Mouse (Mus musculus) kidney, postnatal 4 days (tissue): ENCODE measurements around the gene Mien1.

Source experiments
- DNase-seq, 2 experiments: peaks; one replicate each; pipeline ENCODE4 v3.0.0; 2021; ENCODE audit warnings: mixed read lengths in 2 of 2

Gene Mien1

GRCm38 (mm10) chr11:98418939-98419547, 19.7 kb downstream of the Mien1 start:
- peak; percentile 51 to 62 for DNase-seq

- DNase-seq, result no peak
These were observed 20.5 kb downstream of the Mien1 start for GRCm38 (mm10) chr11:98418273-98418672.

GRCm38 (mm10) chr11:98417074-98417473, 21.7 kb downstream of the Mien1 start:
- no peak for DNase-seq

- DNase-seq, result no peak
These were observed 24.6 kb downstream of the Mien1 start for GRCm38 (mm10) chr11:98414162-98414561.

GRCm38 (mm10) chr11:98413731-98414130, 25.1 kb downstream of the Mien1 start:
- DNase-seq, result peak; percentile 35 to 36

- DNase-seq, result peak; percentile 70 to 79
These were observed 25.9 kb downstream of the Mien1 start for GRCm38 (mm10) chr11:98412797-98413301.

- DNase-seq, result peak; percentile 91 to 95
These were observed 26.5 kb downstream of the Mien1 start, which contains the start of gene Erbb2 for GRCm38 (mm10) chr11:98412273-98412796. Gene Erbb2 (plus strand): TSS chr11:98412470.

GRCm38 (mm10) chr11:98409341-98409822, 29.4 kb downstream of the Mien1 start:
- peak; percentile 78 to 85 for DNase-seq

GRCm38 (mm10) chr11:98408872-98409271, 29.9 kb downstream of the Mien1 start:
- peak; percentile 75 to 86 for DNase-seq

- DNase-seq, result no peak
These were observed 32.2 kb downstream of the Mien1 start for GRCm38 (mm10) chr11:98406621-98407020.

GRCm38 (mm10) chr11:98400816-98401215, 38.0 kb downstream of the Mien1 start:
- peak; percentile 49 to 68 for DNase-seq

GRCm38 (mm10) chr11:98400161-98400726, 38.5 kb downstream of the Mien1 start, which contains the start of gene Pgap3:
Gene Pgap3 (minus strand): TSS chr11:98400490.
- peak; percentile 94 to 96 for DNase-seq

GRCm38 (mm10) chr11:98397946-98398345, 40.8 kb downstream of the Mien1 start:
- no peak for DNase-seq

- DNase-seq, result peak; percentile 67 to 77
These were observed 43.8 kb downstream of the Mien1 start for GRCm38 (mm10) chr11:98395041-98395440.

- DNase-seq, result peak in 1 of 2 experiments; percentile 42
These were observed 44.5 kb downstream of the Mien1 start for GRCm38 (mm10) chr11:98394301-98394700.

- DNase-seq, result peak; percentile 68 to 74
These were observed 45.5 kb downstream of the Mien1 start for GRCm38 (mm10) chr11:98393317-98393716.

GRCm38 (mm10) chr11:98392645-98393044, 46.1 kb downstream of the Mien1 start:
- DNase-seq, result peak in 1 of 2 experiments; percentile 15

GRCm38 (mm10) chr11:98392034-98392433, 46.8 kb downstream of the Mien1 start:
- no peak for DNase-seq

- no peak for DNase-seq
These were observed 48.6 kb downstream of the Mien1 start for GRCm38 (mm10) chr11:98390141-98390540.

GRCm38 (mm10) chr11:98389221-98389780, 49.5 kb downstream of the Mien1 start:
- peak; percentile 73 to 82 for DNase-seq

GRCm38 (mm10) chr11:98388282-98388681, 50.5 kb downstream of the Mien1 start:
- peak in 1 of 2 experiments; percentile 19 for DNase-seq
